Mouse (Mus musculus) macrophage (primary cell): ENCODE measurements around the gene Setx. TPM values are rescaled to one million over a fixed set of nuclear protein-coding genes. Genes with fewer than 3 reads are reported as not detected.

Experiments
- H3K27ac ChIP-seq: fragments of 350-480 bp; formaldehyde crosslinking; 2 replicates; pipeline ENCODE4 v1.9.0; 2021
- H3K36me3 ChIP-seq: fragments of 350-480 bp; formaldehyde crosslinking; 2 replicates; pipeline ENCODE4 v1.9.0; 2021; ENCODE audit errors: inconsistent target
- H3K4me3 ChIP-seq: fragments of 350-480 bp; formaldehyde crosslinking; 2 replicates; pipeline ENCODE4 v1.9.0; 2021; ENCODE audit errors: inconsistent target
- H3K79me2 ChIP-seq: fragments of 350-480 bp; formaldehyde crosslinking; 2 replicates; pipeline ENCODE4 v1.9.0; 2021; ENCODE audit errors: inconsistent target
- whole genome bisulfite sequencing: methylation state at CpG from one replicate; pipeline ENCODE4 v1.1.7; 2026; ENCODE audit warnings: inconsistent platforms; ENCODE audit not compliant: missing documents; 5-methylcytosine and 5-hydroxymethylcytosine counted together
- polyA plus RNA-seq: library from polyadenylated mRNA; stranded (reverse); fragments of 250-400 nt; gene quantifications from 3 replicates; pipeline ENCODE4 v1.2.4, GENCODE M21; 2018; ENCODE audit warnings: inconsistent platforms

The Setx gene
- polyA plus RNA-seq, 1 experiment from 2014 or later: 13.7 TPM

DNA sequence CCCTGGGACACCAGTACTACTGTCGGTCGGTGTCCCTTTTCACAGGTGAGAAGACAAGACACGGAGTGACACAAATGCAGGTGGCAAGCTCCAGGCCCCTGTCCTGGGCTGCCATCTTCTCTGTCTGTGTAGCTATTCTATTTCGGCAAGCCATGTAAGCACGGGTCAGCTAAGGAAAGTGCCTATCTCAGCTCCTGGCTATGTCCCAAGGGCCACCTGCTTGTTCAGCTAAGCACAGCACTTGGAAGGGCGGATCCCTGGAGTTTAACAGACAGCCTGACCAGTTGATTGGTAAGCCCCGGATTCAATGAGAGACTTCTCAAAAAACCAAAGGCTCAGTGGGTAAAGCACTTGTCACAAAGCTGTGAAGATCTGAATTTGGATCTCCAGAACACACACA is 66.4 kb downstream of the Setx start:
- Histone ChIP-seq H3K27ac (no peak overlapping the region), H3K36me3 (no peaks in the 10 kb centered on the region), H3K79me2 (no peaks in the 10 kb centered on the region), H3K4me3 (no peak overlapping the region)
- WGBS: 98% methylated on average over 7 of the region's 7 CpGs

DNA sequence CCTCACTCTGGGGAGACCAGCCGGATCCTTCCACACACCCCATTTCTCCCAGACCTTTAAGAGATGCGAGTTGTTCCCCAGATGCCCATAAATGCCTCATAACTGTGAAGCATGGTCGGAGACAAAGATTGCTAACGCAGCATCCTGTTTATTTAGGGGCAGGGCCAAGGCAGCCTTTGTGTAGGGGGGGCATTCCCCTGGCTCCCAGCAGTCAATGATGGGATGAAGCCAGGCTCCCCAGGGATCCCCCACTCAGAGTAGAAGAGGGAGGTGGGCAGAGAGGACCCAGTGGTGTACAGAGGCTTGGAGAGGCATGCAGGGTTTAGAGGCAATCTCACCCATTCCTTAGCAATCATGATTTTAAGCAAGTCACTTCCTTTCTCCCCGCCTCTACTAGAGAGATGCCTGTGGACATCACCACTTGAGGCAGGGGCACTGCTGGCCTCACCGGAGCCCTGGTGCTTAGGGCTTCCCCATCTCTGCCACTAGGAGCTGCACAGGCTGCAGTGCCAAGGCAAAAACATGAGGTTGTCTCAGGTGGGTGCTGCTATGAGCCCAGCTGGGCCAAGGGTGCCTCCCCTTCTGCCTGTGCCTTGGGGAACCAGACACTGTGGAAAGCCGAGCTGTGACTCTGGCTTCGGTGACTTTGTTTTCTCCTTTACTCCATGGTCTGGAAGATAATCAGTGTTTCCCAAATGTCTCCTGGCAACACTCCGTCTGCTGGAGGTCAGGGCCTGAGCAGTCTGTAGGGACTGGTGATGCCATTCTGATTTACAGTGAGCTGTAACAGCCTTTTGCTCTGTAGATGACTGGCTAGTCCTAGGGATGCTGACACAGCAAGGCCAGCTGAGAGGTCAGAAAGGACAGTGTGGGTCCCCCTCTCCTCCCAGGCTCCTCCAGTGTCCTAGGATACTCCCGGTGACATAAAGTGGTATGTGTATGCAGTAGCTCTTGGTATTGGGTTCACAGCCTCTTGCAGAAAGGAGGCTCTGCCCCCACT is 67.5 kb downstream of the Setx start:
- WGBS: 71% methylated on average over 10 of the region's 10 CpGs
- Histone ChIP-seq H3K4me3 (no peak overlapping the region), H3K36me3 (no peaks in the 10 kb centered on the region), H3K79me2 (no peaks in the 10 kb centered on the region), H3K27ac (no peak overlapping the region)

DNA sequence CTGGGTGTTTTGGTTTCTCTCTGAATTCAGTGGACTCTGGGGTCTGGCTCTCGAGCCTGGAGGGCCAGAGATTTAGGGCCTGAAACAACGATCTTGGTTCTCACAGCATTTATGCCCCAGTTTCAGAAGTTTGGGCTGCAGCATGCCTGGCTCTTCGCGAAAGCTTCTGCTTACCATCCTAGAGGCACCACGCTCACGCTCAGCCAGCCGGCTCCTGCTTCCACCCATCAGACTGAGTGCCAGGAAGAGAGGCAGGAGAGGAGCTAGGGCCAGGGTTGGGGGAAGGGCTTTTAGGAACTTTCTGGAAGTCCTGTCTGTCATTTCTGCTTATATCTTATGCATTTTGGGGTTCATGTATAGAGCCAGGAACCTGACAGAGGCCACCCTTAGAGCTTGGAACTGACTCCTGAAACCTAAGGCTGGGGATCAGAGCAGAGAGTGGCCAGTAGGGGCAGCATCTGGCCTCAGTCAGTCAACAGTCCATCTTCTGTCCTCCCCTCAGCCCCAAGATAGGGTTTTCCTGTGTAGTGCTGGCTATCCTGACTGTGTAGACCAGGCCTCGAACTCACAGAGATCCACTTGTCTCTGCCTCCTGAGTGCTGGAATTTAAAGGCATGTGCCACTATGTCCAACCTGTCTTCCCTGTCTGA is 68.8 kb downstream of the Setx start:
- WGBS: 94% methylated on average over 8 of the region's 8 CpGs
- H3K27ac ChIP-seq: no peak overlapping the region

DNA sequence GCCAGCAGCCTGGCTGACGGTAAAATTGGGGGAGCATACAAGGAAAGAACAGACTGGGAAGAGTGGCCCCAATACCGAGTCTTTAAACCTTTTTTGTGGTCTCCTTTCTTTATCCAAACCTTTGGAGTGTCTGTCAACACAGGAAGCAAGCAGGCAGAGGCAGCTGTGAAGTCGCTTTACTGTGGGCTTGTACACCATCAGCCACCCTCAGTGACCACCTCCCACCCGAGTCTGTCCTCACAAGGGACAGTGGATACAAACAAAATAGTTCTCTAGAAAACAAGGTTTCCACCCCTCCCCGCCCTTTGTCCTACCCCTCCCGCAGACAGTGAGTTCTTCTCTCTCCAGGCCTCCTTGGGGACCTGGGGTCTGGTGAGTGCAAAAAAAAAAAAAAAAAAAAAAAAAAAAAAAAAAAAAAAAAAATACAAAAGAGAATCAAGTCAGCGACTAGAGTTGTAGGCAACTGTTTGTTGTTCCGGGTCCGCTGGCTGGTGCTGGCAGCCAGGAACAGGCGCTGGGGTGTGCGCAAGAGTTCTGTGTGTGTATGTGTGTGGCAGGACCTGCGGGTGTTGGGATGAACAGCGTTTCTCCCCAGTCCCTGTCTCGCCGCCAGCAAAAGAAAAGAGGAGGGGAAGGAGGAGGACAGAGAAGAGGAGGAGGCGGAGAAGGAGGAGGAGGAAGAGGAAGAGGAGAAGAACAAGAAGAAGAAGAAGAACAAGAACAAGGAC is 70.0 kb downstream of the Setx start:
- Histone ChIP-seq H3K36me3 (no peaks in the 10 kb centered on the region), H3K79me2 (no peaks in the 10 kb centered on the region), H3K27ac (no peak overlapping the region), H3K4me3 (no peak overlapping the region)
- 27% methylated on average over 14 of the region's 16 CpGs for WGBS

More for the DNA sequence above, 68.8 kb downstream of the Setx start:
- Histone ChIP-seq H3K36me3 (no peaks in the 10 kb centered on the region), H3K79me2 (no peaks in the 10 kb centered on the region), H3K4me3 (no peak overlapping the region)

DNA sequence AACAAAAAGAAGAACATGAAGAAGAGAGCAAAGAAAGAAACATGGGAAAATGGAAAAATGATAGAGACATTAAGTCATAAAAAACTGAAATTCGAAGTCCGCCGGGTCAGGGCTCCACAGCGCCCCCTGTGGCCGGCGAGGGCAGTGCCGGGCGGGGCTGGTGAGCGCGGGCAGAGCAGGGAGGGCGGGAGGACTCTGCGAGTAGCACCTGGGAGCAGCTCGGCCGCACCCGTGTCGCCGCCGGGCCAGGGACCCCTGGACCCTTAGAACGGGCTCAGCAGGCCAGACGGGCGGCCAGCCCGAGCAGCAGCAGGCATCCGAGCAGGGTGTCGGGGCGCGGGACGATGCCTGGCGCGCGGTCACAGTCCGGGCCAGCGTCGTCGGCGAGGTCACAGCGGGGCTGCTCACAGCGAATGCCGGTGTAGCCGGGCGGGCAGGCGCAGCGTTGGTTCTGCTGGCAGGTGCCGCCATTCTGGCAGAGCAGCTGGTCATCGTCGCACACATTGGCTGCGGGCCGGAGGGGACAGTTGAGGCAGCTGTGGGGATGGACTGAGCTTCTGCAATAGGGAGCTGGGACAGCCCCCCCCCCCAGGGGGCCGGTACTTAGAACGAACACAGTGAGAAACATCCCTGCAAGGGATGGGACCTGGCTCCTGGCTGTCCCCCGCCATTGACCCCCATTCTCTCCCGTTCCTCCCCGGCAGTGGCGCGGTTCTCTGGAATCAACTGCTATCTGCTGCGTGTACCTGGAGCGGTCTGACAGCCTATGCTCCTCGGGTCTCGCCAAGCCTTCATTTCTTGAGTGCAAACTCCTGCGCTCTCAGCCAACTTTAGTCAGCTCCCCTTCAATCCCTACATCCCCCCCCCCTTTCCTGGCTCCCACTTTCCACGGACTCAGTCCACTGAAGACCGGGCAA is 70.8 kb downstream of the Setx start:
- no peaks in the 10 kb centered on the region for H3K36me3 ChIP-seq
- no peak overlapping the region for H3K27ac ChIP-seq
- WGBS: 5% methylated on average over 61 of the region's 61 CpGs
- H3K79me2 ChIP-seq: no peaks in the 10 kb centered on the region
- H3K4me3 ChIP-seq: no peak overlapping the region

DNA sequence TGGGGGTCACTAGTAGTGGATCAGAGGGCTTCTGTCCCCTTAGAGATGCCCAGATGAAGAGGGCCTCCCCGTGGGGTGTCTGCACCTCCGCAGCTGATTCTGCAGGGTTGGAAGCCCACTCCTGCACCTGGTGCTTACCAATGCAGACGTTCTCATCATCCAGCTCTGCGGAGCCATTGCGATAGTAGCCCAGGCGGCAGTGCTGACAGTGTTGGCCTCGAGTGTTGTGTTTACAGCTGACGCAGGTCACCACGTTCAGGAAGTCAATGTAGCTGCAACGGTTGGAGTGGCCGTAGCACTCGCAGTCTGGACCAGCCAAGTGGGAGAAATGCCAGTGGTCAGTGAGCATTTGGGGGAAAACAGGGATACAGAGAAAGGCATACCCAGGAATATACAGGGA is 72.9 kb downstream of the Setx start:
- 78% methylated on average over 12 of the region's 12 CpGs for WGBS
- no peak overlapping the region for H3K4me3 ChIP-seq
- no peaks in the 10 kb centered on the region for H3K79me2 ChIP-seq
- H3K27ac ChIP-seq: no peak overlapping the region
- H3K36me3 ChIP-seq: no peaks in the 10 kb centered on the region

DNA sequence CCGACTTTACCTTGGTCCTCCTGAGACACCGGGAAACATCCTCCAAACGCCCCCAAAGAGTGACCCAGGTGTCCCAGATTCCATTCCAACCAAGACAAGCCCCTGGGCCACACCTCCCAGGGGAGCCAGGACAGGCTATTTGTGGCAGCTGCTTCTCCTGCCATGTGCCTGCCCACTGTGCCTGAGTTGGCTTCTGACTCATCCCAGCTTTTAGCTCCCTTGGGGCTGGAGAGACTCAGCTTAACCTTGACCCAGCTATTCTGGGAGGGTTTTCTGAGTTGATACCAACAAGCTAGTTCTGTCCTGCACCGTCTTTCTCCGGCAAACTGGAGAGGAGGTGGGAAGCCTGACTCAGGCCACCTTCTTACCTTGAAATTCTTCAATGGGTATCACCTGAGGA is 74.5 kb downstream of the Setx start:
- Histone ChIP-seq H3K79me2 (no peaks in the 10 kb centered on the region), H3K27ac (no peak overlapping the region), H3K36me3 (no peaks in the 10 kb centered on the region), H3K4me3 (no peak overlapping the region)
- 90% methylated on average over 5 of the region's 5 CpGs for WGBS

DNA sequence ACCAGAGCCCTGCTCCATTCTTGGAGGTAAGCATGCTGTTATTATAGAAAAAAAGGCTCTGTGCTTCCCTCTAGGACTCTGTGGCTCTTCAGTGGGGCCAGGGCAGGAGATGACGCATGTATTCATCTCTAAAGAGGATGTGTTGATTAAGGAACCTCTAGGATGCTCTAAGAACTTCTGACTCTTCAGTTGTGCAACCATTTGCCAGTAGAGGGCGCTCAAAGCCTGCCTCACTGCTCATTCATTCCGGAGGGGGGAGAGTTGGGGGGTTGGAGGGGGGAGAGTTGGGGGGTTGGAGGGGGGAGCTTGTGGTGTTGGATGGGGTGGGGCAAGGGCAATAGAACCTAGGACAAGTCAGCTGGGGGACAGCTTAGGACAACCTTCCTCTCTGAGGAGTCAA is 75.9 kb downstream of the Setx start:
- H3K27ac ChIP-seq: no peak overlapping the region
- no peaks in the 10 kb centered on the region for H3K36me3 ChIP-seq
- H3K4me3 ChIP-seq: no peak overlapping the region
- H3K79me2 ChIP-seq: no peaks in the 10 kb centered on the region
- 0% methylated on average over 2 of the region's 3 CpGs for WGBS

DNA sequence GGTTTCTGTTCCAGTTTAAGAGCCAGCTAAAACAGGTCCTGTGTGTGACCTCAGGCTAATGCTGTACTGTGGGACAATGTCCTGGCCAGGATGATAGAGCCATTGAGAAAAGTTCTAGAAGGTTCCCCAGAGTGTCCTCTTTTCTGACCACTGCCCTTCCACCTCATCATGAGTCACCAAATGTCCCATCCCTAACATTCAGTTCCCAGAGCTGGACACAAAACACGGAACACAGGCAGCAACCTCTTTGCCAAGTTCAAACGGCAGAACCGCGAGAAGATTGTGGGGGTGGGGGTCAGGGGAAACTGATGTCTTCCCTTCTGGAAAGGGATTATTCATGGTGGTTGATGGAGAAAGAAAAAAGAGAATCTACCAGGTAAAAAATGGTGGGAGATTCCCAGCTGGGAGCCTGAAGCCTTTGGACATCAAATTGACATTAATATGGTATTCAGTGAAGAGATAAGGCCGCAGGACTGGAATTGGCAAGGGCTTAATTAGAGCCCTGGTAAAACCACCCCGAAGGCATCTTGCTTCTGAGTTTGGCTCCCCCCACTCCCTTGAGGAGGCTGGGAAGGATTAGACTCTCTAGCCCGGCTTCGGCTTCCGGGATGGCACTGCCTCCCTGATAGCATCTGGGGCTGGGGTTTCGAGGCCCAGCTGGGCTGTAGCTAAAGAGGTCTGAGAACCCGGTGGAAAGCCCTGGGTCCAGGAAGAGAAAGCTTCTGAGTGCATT is 77.4 kb downstream of the Setx start:
- Histone ChIP-seq H3K4me3 (no peak overlapping the region), H3K36me3 (no peaks in the 10 kb centered on the region)
- 82% methylated on average over 8 of the region's 11 CpGs for WGBS

DNA sequence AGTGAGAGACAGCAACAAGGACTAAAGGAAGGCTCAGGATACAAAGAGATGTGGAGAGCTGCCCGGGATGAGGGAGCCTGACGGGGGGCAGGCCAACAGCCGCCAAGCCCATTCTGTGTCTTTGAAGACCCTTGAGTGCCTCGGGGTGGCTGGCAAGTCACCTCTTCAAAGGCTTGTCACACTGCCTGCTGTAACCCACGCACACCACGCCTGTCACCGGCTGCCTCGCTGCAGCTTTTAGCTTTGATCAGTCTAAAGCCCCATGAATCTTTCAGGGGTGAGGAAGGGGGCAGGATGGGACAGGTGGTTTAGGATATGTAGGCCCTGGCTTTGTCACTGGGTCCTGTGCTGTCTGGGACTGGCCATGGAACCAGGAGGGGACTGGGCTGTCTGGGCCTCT is 82.2 kb downstream of the Setx start:
- Histone ChIP-seq H3K27ac (no peak overlapping the region), H3K79me2 (no peaks in the 10 kb centered on the region), H3K36me3 (no peaks in the 10 kb centered on the region), H3K4me3 (no peak overlapping the region)
- WGBS: 83% methylated on average over 8 of the region's 8 CpGs

More for the DNA sequence above, 77.4 kb downstream of the Setx start:
- Histone ChIP-seq H3K27ac (no peak overlapping the region), H3K79me2 (no peaks in the 10 kb centered on the region)

DNA sequence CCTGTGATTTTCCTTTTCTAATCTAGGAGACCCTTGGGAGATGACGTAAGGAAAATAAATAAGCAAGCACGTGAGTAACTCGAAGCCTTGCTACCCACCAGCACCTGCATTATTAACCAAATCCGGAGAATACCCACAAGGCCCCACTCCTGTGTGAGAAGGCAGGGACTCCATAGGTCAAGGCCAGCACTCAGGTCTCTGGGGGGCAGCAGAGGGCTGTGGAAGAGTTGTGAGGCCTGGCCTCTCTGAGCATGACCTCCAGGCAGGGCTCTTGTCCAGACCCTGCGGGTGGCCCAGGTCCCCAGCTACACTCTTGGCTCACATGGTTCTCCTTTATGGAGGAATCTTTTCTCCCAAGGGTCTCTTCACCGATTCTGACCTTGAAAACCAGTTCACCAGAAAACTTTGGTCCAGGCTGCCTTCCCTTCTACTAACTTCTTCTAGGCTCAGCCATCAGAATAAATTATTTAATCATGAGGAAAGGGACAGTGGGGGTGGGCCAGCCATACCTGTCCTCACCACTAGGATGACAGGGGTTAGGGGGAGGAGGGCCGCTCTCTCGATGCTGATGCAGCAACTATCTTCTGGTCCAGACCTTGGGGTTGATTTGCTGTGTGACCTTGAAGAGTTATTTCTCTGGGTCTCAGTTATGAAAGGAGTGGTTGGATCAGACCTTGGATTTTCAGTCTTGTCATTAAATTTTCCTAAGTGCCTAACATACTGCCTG is 92.5 kb downstream of the Setx start:
- no peak overlapping the region for H3K27ac ChIP-seq
- WGBS: 87% methylated on average over 6 of the region's 8 CpGs
- H3K79me2 ChIP-seq: no peaks in the 10 kb centered on the region
- no peak overlapping the region for H3K4me3 ChIP-seq
- H3K36me3 ChIP-seq: no peaks in the 10 kb centered on the region

DNA sequence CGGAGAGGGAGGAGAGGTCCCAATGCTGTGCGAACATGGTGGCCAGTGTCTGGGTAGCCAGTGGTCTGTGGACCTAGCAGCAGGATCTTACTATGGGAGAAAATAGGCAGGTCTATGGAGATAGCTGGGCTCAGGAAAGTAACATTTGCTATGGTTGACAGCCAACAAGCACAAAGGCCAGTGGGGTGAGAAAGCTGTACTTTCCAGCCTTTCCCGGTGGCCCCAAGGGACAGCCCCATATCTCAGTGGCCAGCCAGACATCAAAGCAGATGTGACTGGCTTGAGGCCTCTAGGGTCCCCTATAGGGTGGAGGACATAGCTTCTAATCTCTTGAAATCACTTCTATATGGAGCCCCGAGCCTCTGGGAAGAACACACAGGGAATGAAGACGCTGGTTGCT is 93.1 kb downstream of the Setx start:
- Histone ChIP-seq H3K36me3 (no peaks in the 10 kb centered on the region), H3K79me2 (no peaks in the 10 kb centered on the region), H3K4me3 (no peak overlapping the region), H3K27ac (no peak overlapping the region)
- WGBS: 98% methylated on average over 5 of the region's 5 CpGs

DNA sequence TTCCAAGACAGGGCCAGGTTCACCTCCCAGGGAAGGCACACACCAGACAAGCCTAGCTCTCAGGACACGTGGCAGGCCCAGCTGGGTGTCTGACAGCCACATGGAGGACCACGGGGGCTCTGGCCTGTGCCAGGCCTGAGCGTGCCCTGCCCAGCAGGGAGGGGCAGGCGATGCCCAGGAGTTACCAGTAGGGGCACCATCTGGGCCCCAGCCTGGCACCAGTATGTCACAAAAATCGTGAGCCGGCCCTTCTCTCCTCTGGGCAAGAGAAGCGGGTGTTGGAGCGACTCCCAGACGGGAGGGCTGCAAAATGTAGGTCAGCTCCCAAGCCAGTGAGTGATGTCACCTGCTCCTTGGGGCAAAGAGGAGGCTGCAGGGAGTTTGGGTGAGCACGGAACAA is 93.9 kb downstream of the Setx start:
- Histone ChIP-seq H3K4me3 (no peak overlapping the region), H3K36me3 (no peaks in the 10 kb centered on the region), H3K79me2 (no peaks in the 10 kb centered on the region), H3K27ac (no peak overlapping the region)
- WGBS: 81% methylated on average over 9 of the region's 10 CpGs
